Mouse (Mus musculus) G1E (cell line): ENCODE measurements at regions not wholly inside any gene's neighbourhood (a gene's known extent, or its start where the extent isn't known, plus 50 kb on each side); places are given as distances from the start of the nearest gene placed in this dataset.

Experiments
- CTCF ChIP-seq: IDR thresholded peaks from 2 replicates; pipeline ENCODE4 v1.5.1; 2012; ENCODE audit warnings: low read depth, low read length, inconsistent platforms, mixed read lengths
- TAL1 ChIP-seq: conservative IDR thresholded peaks from 2 replicates; pipeline ENCODE4 v1.6.1; 2012; ENCODE audit warnings: low read depth, low read length, inconsistent platforms, mixed read lengths

DNA sequence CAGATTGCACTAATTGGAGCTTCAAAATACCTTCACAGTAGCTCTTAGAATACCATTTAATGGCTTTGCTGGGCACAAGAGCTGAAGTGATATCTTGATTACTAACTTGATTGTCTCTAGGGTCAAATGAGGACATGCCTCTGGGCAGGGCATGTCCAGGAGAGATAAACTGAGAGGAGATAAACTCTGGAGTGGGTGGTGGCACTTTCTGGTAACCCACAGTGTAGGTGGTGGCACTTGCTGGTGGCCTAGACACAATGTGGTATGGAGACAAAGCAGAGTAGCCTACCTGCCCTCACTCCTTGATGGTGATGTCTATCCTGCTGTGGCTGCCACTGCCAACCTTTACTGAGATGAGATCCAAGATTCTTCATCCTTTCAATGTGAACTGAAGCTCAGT, 61.7 kb upstream of the Tgfbr2 start:
- no peak for TF ChIP-seq CTCF
- TF ChIP-seq TAL1, result no peak
